Mouse (Mus musculus): ENCODE results near the gene Dscaml1. TPM values are rescaled to one million over a fixed set of nuclear protein-coding genes. Genes with fewer than 3 reads are reported as not detected.
"Not testable (repeated sequence)": the region's sequence is repeated elsewhere in the genome, so short reads cannot be mapped to it uniquely, and the experiment has no call there.

The Dscaml1 gene
- polyA plus RNA-seq, 1 experiment = 0.80 TPM

- WGBS = 66% methylated on average over 18 of the region's 18 CpGs
- Histone ChIP-seq H3K4me3 (ENCODE audit: insufficient read depth, low read depth, low read length) (no peak overlapping the region), H3K36me3 (ENCODE audit: control insufficient read depth, insufficient read depth, low read length) (peaks cover 2% of the 10 kb centered on the region; the same call in 1 of the 2 replicates), H3K27me3 (replicated peaks; ENCODE audit: control insufficient read depth, insufficient read depth, low read length) (no peaks in the 10 kb centered on the region), H3K4me1 (ENCODE audit: control insufficient read depth, insufficient read depth, low read length) (no peaks in the 10 kb centered on the region), H3K27ac (ENCODE audit: insufficient read depth, low read depth, low read length) (no peak overlapping the region)
- no peak for DNase-seq
- no peak for TF ChIP-seq POLR2A (IDR thresholded peaks at IDR 0.05; ENCODE audit: low read depth, low read length)
- TF ChIP-seq CTCF (conservative IDR thresholded peaks at IDR 0.05; ENCODE audit: insufficient read depth, insufficient read length, low read depth, low read length) = no peak
Measured at GRCm38 (mm10) chr9:45768421-45768820, 342.0 kb downstream of the Dscaml1 start.

GRCm38 (mm10) chr9:45769596-45769995 lies 343.2 kb downstream of the Dscaml1 start:
- no peak overlapping the region for H3K4me3 ChIP-seq (ENCODE audit: insufficient read depth, low read depth, low read length)
- no peaks in the 10 kb centered on the region for H3K27me3 ChIP-seq (replicated peaks; ENCODE audit: control insufficient read depth, insufficient read depth, low read length)
- WGBS = 71% methylated on average over 5 of the region's 5 CpGs
- no peak for TF ChIP-seq CTCF (conservative IDR thresholded peaks at IDR 0.05; ENCODE audit: insufficient read depth, insufficient read length, low read depth, low read length)
- no peak for TF ChIP-seq POLR2A (IDR thresholded peaks at IDR 0.05; ENCODE audit: low read depth, low read length)
- H3K36me3 ChIP-seq (ENCODE audit: control insufficient read depth, insufficient read depth, low read length) = peaks cover 2% of the 10 kb centered on the region
- no peaks in the 10 kb centered on the region for H3K4me1 ChIP-seq (ENCODE audit: control insufficient read depth, insufficient read depth, low read length)
- no peak for DNase-seq
- no peak overlapping the region for H3K27ac ChIP-seq (ENCODE audit: insufficient read depth, low read depth, low read length)

DNA sequence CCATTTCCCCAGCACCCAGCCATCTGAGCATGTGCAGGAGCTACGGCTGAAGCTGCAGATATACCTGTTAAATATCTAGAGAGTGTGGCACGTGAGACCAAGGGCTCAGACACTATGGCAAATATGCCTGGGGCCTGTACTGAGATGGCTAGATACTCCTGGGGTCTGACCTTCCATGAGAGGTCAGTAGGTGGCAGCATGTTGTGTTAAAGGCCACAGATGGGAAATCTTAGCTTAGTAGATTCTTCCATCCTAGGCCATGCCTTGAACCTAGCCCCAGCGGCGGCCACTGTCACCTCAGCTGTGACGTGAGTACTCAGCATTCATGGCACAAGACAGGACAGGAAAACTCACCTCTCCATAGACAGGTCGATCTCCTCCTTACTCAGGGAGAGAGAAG lies 347.7 kb downstream of the Dscaml1 start:
- no peak overlapping the region for H3K27ac ChIP-seq (ENCODE audit: insufficient read depth, low read depth, low read length)
- DNase-seq = no peak
- TF ChIP-seq CTCF (conservative IDR thresholded peaks at IDR 0.05; ENCODE audit: insufficient read depth, insufficient read length, low read depth, low read length) (no peak), POLR2A (IDR thresholded peaks at IDR 0.05; ENCODE audit: low read depth, low read length) (no peak)
- H3K27me3 ChIP-seq (replicated peaks; ENCODE audit: control insufficient read depth, insufficient read depth, low read length) = no peaks in the 10 kb centered on the region
- peaks cover 2% of the 10 kb centered on the region for H3K36me3 ChIP-seq (ENCODE audit: control insufficient read depth, insufficient read depth, low read length)
- no peak overlapping the region for H3K4me3 ChIP-seq (ENCODE audit: insufficient read depth, low read depth, low read length)
- no peaks in the 10 kb centered on the region for H3K4me1 ChIP-seq (ENCODE audit: control insufficient read depth, insufficient read depth, low read length)
- WGBS = 92% methylated on average over 6 of the region's 6 CpGs

DNA sequence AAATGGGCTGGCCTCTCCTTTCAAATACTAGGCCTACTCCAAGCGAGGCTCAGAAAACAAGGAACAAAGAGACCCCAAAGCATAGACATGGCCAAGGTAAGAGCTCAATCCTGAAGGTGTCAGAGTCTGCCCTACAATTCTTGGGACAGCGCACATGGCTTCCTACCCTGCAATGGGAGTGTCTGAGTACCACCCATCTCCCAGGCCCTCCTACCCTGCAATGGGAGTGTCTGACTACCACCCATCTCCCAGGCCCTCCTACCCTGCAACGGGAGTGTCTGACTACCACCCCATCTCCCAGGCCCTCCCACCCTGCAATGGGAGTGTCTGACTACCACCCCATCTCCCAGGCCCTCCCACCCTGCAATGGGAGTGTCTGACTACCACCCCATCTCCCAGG lies 349.7 kb downstream of the Dscaml1 start:
- H3K36me3 ChIP-seq (ENCODE audit: control insufficient read depth, insufficient read depth, low read length); H3K27ac ChIP-seq (ENCODE audit: insufficient read depth, low read depth, low read length); H3K27me3 ChIP-seq (replicated peaks; ENCODE audit: control insufficient read depth, insufficient read depth, low read length); H3K4me1 ChIP-seq (ENCODE audit: control insufficient read depth, insufficient read depth, low read length); H3K4me3 ChIP-seq (ENCODE audit: insufficient read depth, low read depth, low read length); DNase-seq: not testable (repeated sequence)
- WGBS = 69% methylated on average over 3 of the region's 3 CpGs

DNA sequence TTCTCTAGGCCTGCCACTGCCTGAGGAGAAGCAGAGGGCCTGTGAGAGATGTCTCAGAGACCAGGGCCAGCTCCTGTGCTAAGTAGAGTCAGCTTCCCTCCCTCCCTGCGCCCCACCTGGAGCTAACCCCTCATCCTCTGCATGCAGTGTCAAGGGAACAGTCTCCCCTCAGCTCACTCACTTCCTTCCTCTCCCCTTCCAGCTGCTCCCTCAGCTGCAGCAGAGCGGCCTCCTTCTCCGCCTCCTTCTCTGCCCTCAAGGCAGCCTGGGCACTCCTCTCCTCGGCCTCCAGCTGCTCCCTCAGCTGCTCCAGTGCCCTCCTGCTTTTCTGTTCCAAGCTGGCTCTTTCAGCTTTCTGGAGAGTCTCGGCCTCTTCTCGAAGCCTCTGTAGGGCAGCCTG lies 352.8 kb downstream of the Dscaml1 start:
- no peak for TF ChIP-seq POLR2A (IDR thresholded peaks at IDR 0.05; ENCODE audit: low read depth, low read length)
- TF ChIP-seq CTCF (conservative IDR thresholded peaks at IDR 0.05; ENCODE audit: insufficient read depth, insufficient read length, low read depth, low read length) = no peak
- 66% methylated on average over 6 of the region's 6 CpGs for WGBS

DNA sequence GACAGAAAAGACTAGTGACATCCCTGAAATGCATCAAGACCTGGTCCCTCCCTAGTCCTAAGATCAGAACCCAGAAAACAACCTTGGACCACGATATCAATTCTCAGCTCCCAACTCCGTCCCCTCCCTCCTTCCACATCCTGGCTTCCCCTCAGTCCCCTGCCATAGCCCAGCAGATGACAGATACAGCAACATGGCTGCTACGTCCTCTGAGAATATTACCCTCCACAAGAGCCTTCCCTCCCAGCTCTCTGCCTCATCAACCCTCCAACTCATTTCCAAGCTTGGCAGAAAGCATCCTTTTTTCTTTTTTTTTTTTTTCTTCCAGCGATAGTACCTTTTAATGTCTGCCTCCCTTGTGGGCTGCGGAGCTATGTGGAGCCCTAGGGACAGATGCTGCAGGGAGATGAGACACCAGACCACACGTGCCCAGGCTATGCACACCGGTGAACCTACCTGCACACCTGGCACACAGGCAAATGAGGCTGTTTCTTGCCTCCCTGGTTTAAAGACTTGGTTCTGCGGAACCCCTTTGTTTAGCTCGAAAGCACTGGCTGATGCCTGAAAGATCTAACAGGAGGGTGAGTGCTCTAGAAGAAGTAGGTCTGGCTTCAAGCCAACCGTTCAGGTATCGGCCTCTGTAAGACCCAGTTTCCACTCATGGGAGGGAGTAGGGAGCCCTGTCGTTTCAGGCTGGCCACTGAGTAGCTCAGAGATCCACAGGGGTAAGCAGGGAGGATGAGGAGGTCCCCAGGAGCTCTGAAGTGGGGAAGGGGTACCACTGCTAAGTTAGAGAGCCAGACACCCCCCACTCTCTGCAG lies 357.0 kb downstream of the Dscaml1 start:
- H3K4me3 ChIP-seq (ENCODE audit: insufficient read depth, low read depth, low read length) = no peak overlapping the region
- H3K27me3 ChIP-seq (replicated peaks; ENCODE audit: control insufficient read depth, insufficient read depth, low read length) = no peaks in the 10 kb centered on the region
- WGBS = 82% methylated on average over 12 of the region's 12 CpGs
- no peak overlapping the region for H3K27ac ChIP-seq (ENCODE audit: insufficient read depth, low read depth, low read length)
- H3K4me1 ChIP-seq (ENCODE audit: control insufficient read depth, insufficient read depth, low read length) = no peaks in the 10 kb centered on the region
- DNase-seq = no peak
- TF ChIP-seq POLR2A (IDR thresholded peaks at IDR 0.05; ENCODE audit: low read depth, low read length) = no peak
- TF ChIP-seq CTCF (conservative IDR thresholded peaks at IDR 0.05; ENCODE audit: insufficient read depth, insufficient read length, low read depth, low read length) = no peak
- no peaks in the 10 kb centered on the region for H3K36me3 ChIP-seq (ENCODE audit: control insufficient read depth, insufficient read depth, low read length)

More for the DNA sequence above, 352.8 kb downstream of the Dscaml1 start:
- no peak overlapping the region for H3K4me3 ChIP-seq (ENCODE audit: insufficient read depth, low read depth, low read length)
- no peaks in the 10 kb centered on the region for H3K4me1 ChIP-seq (ENCODE audit: control insufficient read depth, insufficient read depth, low read length)
- H3K36me3 ChIP-seq (ENCODE audit: control insufficient read depth, insufficient read depth, low read length) = no peaks in the 10 kb centered on the region; the same call in 1 of the 2 replicates
- no peak overlapping the region for H3K27ac ChIP-seq (ENCODE audit: insufficient read depth, low read depth, low read length)
- H3K27me3 ChIP-seq (replicated peaks; ENCODE audit: control insufficient read depth, insufficient read depth, low read length) = no peaks in the 10 kb centered on the region
- no peak for DNase-seq

GRCm38 (mm10) chr9:45787071-45787470 lies 360.6 kb downstream of the Dscaml1 start:
- 79% methylated on average over 8 of the region's 8 CpGs for WGBS
- no peaks in the 10 kb centered on the region for H3K27me3 ChIP-seq (replicated peaks; ENCODE audit: control insufficient read depth, insufficient read depth, low read length)
- H3K36me3 ChIP-seq (ENCODE audit: control insufficient read depth, insufficient read depth, low read length) = no peaks in the 10 kb centered on the region
- TF ChIP-seq CTCF (conservative IDR thresholded peaks at IDR 0.05; ENCODE audit: insufficient read depth, insufficient read length, low read depth, low read length) (no peak), POLR2A (IDR thresholded peaks at IDR 0.05; ENCODE audit: low read depth, low read length) (no peak)
- no peak overlapping the region for H3K27ac ChIP-seq (ENCODE audit: insufficient read depth, low read depth, low read length)
- no peak for DNase-seq
- no peaks in the 10 kb centered on the region for H3K4me1 ChIP-seq (ENCODE audit: control insufficient read depth, insufficient read depth, low read length)
- no peak overlapping the region for H3K4me3 ChIP-seq (ENCODE audit: insufficient read depth, low read depth, low read length)

All from kidney, adult 2 months (tissue).